Comparison of ENCODE assay signal across 8 mouse cellular contexts in genomic region chr6:120039668-120040556, GRCm38 (mm10). TPM values are rescaled to one million over a fixed set of nuclear protein-coding genes. Genes with fewer than 3 reads are reported as not detected.
A peak's percentile ranks its signal among the peaks of the same experiment; 100 is the strongest.
DNase-seq lines count a peak whose midpoint lies in the region; ATAC-seq lines count a peak whose summit lies in the region.

No protein-coding gene starts in this region.

- ATAC-seq in intestine, embryonic 14.5 days (replicated peaks; ENCODE audit: low FRiP score, low TSS enrichment, low read depth), result peak; percentile 17; the same call in 1 of the 2 replicates
- ATAC-seq in megakaryocyte progenitor cell, adult 5-6 weeks (replicated peaks; ENCODE audit: poor library complexity), result peak; percentile 66

- H3K4me3 ChIP-seq in intestine, embryonic 14.5 days (ENCODE audit: low read depth, low read length), result peak overlapping the region; percentile 87

- H3K36me3 ChIP-seq in intestine, embryonic 14.5 days (ENCODE audit: control insufficient read depth, insufficient read depth, low read length), result no peaks in the 10 kb centered on the region

- H3K9me3 ChIP-seq in intestine, embryonic 14.5 days (ENCODE audit: control insufficient read depth, low read length), result no peaks in the 10 kb centered on the region

- peaks cover 4% of the 10 kb centered on the region; the same call in 1 of the 2 replicates for H3K4me1 ChIP-seq in intestine, embryonic 14.5 days (replicated peaks; ENCODE audit: control insufficient read depth, insufficient read depth, low read length)

- H3K27me3 ChIP-seq in intestine, embryonic 14.5 days (replicated peaks; ENCODE audit: control insufficient read depth, insufficient read depth, low read length), result no peaks in the 10 kb centered on the region

- peak overlapping the region; percentile 79; the same call in 1 of the 2 replicates for H3K27ac ChIP-seq in intestine, embryonic 14.5 days (ENCODE audit: low read depth)

- intact Hi-C loops in left cerebral cortex, postnatal 10 days (cut with DNase I), result loop anchor here (2.0 to 10.0 kb wide), 4 partner anchors 38 to 555 kb away; no protein-coding TSS in a partner anchor

- DNase-seq in adrenal gland, adult (ENCODE audit: inconsistent age in 2 of 2, low spot score in 1 of 2), result peak; percentile 81 to 94
- DNase-seq in embryo, embryonic 11 days, result peak; percentile 94
- DNase-seq in gastrocnemius, postnatal 25 days, result peak; percentile 72
- peak; percentile 80 for DNase-seq in intestine, embryonic 14.5 days (ENCODE audit: low spot score)
- DNase-seq in left cerebral cortex, postnatal 10 days (ENCODE audit: extremely low spot score in 1 of 2, low spot score in 2 of 2), result peak; percentile 83 to 88
- DNase-seq in right cerebral cortex, postnatal 10 days (ENCODE audit: low spot score in 2 of 2), result peak; percentile 89 to 90
- peak; percentile 82 for DNase-seq in urinary bladder, postnatal 14 days (ENCODE audit: low spot score)

- peak overlapping the region; percentile 34; the same call in 1 of the 2 replicates for H3K9ac ChIP-seq in intestine, embryonic 14.5 days (ENCODE audit: low read length)

- 2% methylated on average over 24 of the region's 24 CpGs for WGBS in intestine, embryonic 14.5 days

- H3K4me2 ChIP-seq in intestine, embryonic 14.5 days (ENCODE audit: low read length), result peak overlapping the region; percentile 94

RNA-seq across cellular contexts. Expression of gene Wnk1, which starts 1.4 kb away (rescaled TPM):
- total RNA-seq in gastrocnemius, postnatal 25 days (2021), result 100 to 1,000 TPM; 263 to 303 TPM
- polyA plus RNA-seq in intestine, embryonic 14.5 days (2014; fragmentation: Nextera tagmentation; extraction: Ambion mirVana), result 59.9 and 66.3 TPM in 2 replicates
- total RNA-seq in left cerebral cortex, postnatal 10 days (2021), result 100 to 1,000 TPM; 118 to 121 TPM
- 225 and 297 TPM in 2 replicates for total RNA-seq in megakaryocyte progenitor cell, adult 5-6 weeks (2015)
- 157 and 179 TPM in 2 replicates for total RNA-seq in megakaryocyte progenitor cell, adult 5-6 weeks (2017)

RNA-seq across cellular contexts. Expression of gene Ninj2, which starts 53.2 kb away (rescaled TPM):
- not detected for total RNA-seq in gastrocnemius, postnatal 25 days (2021)
- not detected in 2 replicates for polyA plus RNA-seq in intestine, embryonic 14.5 days (2014; fragmentation: Nextera tagmentation; extraction: Ambion mirVana)
- under 1 TPM; 0.43 to 0.45 TPM for total RNA-seq in left cerebral cortex, postnatal 10 days (2021)
- not detected in 2 replicates for total RNA-seq in megakaryocyte progenitor cell, adult 5-6 weeks (2015)
- not detected in 2 replicates for total RNA-seq in megakaryocyte progenitor cell, adult 5-6 weeks (2017)

Comparison
In these comparisons a context has a peak if more than half of its experiments do, and no peak if none do; other contexts are left out.
1. Peak in every context shown above with its lines: DNase-seq, ATAC-seq, H3K4me3 ChIP-seq and H3K27ac ChIP-seq.